Mouse (Mus musculus) heart, postnatal 0 days (tissue): Measurements from ENCODE around the gene Arhgef28. TPM values are rescaled to one million over a fixed set of nuclear protein-coding genes. Genes with fewer than 3 reads are reported as not detected.
"Not testable (repeated sequence)": the region's sequence is repeated elsewhere in the genome, so short reads cannot be mapped to it uniquely, and the experiment has no call there.

Source experiments
- ATAC-seq: fragments of 200-750 bp; cut with Nextera tagmentation; 2 replicates; pipeline ENCODE4 v1.8.0; 2017; ENCODE audit warnings: low read depth, moderate number of reproducible peaks, moderate library complexity; ENCODE audit not compliant: insufficient read depth
- DNase-seq: peaks from one replicate; pipeline ENCODE4 v3.0.0-alpha.2; 2016; ENCODE audit warnings: low spot score
- H3K27ac ChIP-seq: fragments of 300-500 bp; sonication (generic); 2 replicates; pipeline ENCODE4 v1.5.1; 2014; ENCODE audit warnings: low read depth, mild to moderate bottlenecking
- H3K27me3 ChIP-seq: fragments of 300-500 bp; sonication (generic); 2 replicates; pipeline ENCODE4 v1.6.1; 2014; ENCODE audit warnings: low read length, mixed read lengths; ENCODE audit not compliant: control insufficient read depth, insufficient read depth
- H3K36me3 ChIP-seq: fragments of 300-500 bp; sonication (generic); replicated peaks from 2 replicates; pipeline ENCODE4 v1.6.1; 2014; ENCODE audit warnings: low read length, mixed read lengths; ENCODE audit not compliant: control insufficient read depth, insufficient read depth
- H3K4me1 ChIP-seq: fragments of 300-500 bp; sonication (generic); 2 replicates; pipeline ENCODE4 v1.6.1; 2014; ENCODE audit warnings: antibody characterized with exemption; ENCODE audit not compliant: control insufficient read depth, insufficient read depth
- H3K4me2 ChIP-seq: fragments of 300-500 bp; sonication (generic); 2 replicates; pipeline ENCODE4 v1.6.1; 2014; ENCODE audit warnings: low read depth, mild to moderate bottlenecking, low read length, moderate library complexity
- H3K4me3 ChIP-seq: fragments of 300-500 bp; sonication (generic); 2 replicates; pipeline ENCODE4 v1.5.1; 2014; ENCODE audit warnings: low read depth, low read length
- H3K9ac ChIP-seq: fragments of 300-500 bp; sonication (generic); replicated peaks from 2 replicates; pipeline ENCODE4 v1.6.1; 2014; ENCODE audit warnings: low read depth, low read length, mixed read lengths
- H3K9me3 ChIP-seq: fragments of 300-500 bp; sonication (generic); replicated peaks from 2 replicates; pipeline ENCODE4 v1.6.1; 2016; ENCODE audit warnings: low read length; ENCODE audit not compliant: control insufficient read depth
- CTCF ChIP-seq: IDR thresholded peaks from 2 replicates; pipeline ENCODE4 v1.5.1; 2016; ENCODE audit warnings: antibody characterized with exemption, control low read depth, low read depth
- EP300 ChIP-seq: IDR thresholded peaks from 2 replicates; pipeline ENCODE4 v1.6.1; 2016; ENCODE audit warnings: antibody characterized with exemption, low read depth
- WGBS: fragments of 180-500 bp; shearing (Covaris S2); extraction: QIAGEN DNeasy Blood & Tissue Kit; methylation state at CpG from one replicate; pipeline ENCODE4 v1.1.7; 2014; 5-methylcytosine and 5-hydroxymethylcytosine counted together
- polyA plus RNA-seq: library from polyadenylated mRNA; unstranded; fragments of >200 nt; fragmentation: Nextera tagmentation; extraction: Ambion mirVana; gene quantifications from 2 replicates; pipeline ENCODE4 v1.2.1, GENCODE M21; 2015
- total RNA-seq: library from RNA; depleted of rRNA; stranded (reverse); fragments of >200 nt; gene quantifications from 2 replicates; pipeline ENCODE4 v1.2.3, GENCODE M21; 2014; ENCODE audit warnings: low replicate concordance

Gene Arhgef28
- total and polyA plus RNA-seq, 2 experiments from 2014 or later: 6.9 to 10.5 TPM

DNA sequence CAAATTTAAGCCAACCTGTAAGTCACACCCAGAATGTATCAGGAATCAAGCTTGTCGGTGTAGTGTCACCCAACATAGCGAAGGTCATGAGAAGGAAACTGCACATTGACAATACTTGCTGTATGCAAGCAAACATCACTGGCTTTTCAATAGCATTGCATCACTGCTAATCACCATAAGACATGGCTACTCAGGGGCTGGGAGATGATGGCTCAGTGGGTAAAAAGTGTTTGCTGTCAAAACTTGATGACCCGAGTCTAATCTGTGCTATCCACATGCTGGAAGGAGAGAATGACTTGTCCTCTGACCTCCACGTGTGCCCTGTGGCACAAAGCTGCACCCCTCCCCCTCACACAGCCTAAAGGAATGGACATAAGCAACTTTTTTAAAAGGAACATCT is 133.0 kb downstream of the Arhgef28 start:
- H3K4me1 ChIP-seq: no peaks in the 10 kb centered on the region
- no peak overlapping the region for H3K27ac ChIP-seq
- WGBS: 73% methylated on average over 4 of the region's 4 CpGs

DNA sequence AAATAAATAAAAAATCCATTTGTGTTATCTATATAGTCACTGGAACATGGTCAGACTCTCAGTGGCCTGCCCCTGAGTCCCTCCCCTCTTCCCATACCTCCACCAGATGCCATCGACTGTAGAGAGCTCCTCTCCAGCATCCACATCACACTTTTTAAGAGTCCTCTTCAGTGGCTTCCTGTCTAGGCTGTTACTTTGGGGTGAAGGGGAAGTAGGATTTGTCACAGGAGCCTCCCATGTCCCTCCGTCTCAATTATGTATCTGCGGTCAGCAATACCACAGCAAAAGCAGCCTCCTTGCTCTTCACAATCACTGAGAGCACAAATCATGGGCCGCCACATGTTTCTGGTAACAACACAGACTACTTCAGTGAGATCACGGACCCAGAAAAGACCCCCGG is 135.8 kb downstream of the Arhgef28 start:
- no peaks in the 10 kb centered on the region for H3K4me1 ChIP-seq
- WGBS: 82% methylated on average over 6 of the region's 6 CpGs
- TF ChIP-seq CTCF (no peak), EP300 (no peak)
- no peak overlapping the region for H3K27ac ChIP-seq
- H3K27me3 ChIP-seq: no peaks in the 10 kb centered on the region
- ATAC-seq: no peak
- H3K9ac ChIP-seq: no peak overlapping the region
- H3K36me3 ChIP-seq: 0 out of 2 replicates have a peak, but pooled peaks cover 5% of the 10 kb centered on the region
- no peak overlapping the region for H3K4me3 ChIP-seq
- H3K9me3 ChIP-seq: no peaks in the 10 kb centered on the region
- no peak for DNase-seq
- H3K4me2 ChIP-seq: no peak overlapping the region

More for the DNA sequence above, 133.0 kb downstream of the Arhgef28 start:
- Histone ChIP-seq H3K36me3 (0 out of 2 replicates have a peak, but pooled peaks cover 5% of the 10 kb centered on the region), H3K4me2 (no peak overlapping the region), H3K4me3 (no peak overlapping the region), H3K27me3 (no peaks in the 10 kb centered on the region), H3K9me3 (no peaks in the 10 kb centered on the region), H3K9ac (no peak overlapping the region)
- DNase-seq: no peak
- no peak for ATAC-seq
- TF ChIP-seq CTCF: no peak
- TF ChIP-seq EP300: no peak

DNA sequence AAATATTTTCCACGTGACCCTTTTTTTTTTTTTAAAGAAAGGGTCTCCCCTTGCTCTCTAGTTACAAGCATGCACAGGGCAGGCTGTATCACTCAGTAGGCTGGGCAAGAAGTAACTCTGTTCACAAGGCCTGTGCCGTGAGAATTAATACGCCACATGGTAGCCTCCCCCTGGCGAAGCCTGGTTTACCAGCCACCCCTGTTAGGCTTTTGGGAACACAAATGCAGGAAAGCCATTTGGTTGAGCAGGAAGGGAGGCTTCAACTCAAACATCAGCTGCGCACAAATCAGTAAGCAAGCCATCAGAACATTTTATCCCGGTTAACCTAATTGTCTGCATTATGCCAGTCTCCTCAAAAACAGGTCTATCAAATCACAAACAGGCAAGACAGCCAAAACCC is 136.6 kb downstream of the Arhgef28 start:
- H3K9ac ChIP-seq: no peak overlapping the region
- no peaks in the 10 kb centered on the region for H3K9me3 ChIP-seq
- no peaks in the 10 kb centered on the region for H3K4me1 ChIP-seq
- H3K27me3 ChIP-seq: no peaks in the 10 kb centered on the region
- H3K27ac ChIP-seq: no peak overlapping the region
- no peak for DNase-seq
- no peak for ATAC-seq
- H3K36me3 ChIP-seq: 0 out of 2 replicates have a peak, but pooled peaks cover 3% of the 10 kb centered on the region
- TF ChIP-seq EP300: no peak
- TF ChIP-seq CTCF: no peak
- no peak overlapping the region for H3K4me3 ChIP-seq
- no peak overlapping the region for H3K4me2 ChIP-seq
- 85% methylated on average over 6 of the region's 6 CpGs for WGBS

DNA sequence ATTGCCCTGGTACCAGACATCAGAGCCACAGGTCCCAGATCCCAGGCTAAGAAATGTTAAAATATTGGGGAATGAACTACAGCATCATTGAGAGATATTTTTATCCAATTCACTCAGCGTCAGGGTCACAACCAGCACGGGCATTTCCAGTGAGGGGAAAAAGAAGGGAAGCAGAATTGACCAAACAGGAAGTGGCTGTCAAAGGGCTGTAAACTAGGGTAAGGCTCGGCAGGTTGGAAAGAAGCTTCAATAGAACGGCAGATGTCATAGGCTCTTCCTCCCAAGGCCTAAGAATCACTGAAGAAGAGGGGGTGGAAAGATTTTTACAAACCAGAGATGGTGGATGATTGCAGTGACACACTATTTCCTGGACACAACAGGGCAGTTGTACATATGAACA is 143.4 kb downstream of the Arhgef28 start:
- Histone ChIP-seq H3K4me3 (no peak overlapping the region), H3K4me1 (no peaks in the 10 kb centered on the region), H3K9ac (no peak overlapping the region), H3K4me2 (no peak overlapping the region), H3K27me3 (no peaks in the 10 kb centered on the region), H3K27ac (no peak overlapping the region), H3K9me3 (no peaks in the 10 kb centered on the region), H3K36me3 (no peaks in the 10 kb centered on the region)
- WGBS: 48% methylated on average over 4 of the region's 4 CpGs
- TF ChIP-seq EP300 (no peak), CTCF (no peak)
- DNase-seq (no peak), ATAC-seq (no peak)

DNA sequence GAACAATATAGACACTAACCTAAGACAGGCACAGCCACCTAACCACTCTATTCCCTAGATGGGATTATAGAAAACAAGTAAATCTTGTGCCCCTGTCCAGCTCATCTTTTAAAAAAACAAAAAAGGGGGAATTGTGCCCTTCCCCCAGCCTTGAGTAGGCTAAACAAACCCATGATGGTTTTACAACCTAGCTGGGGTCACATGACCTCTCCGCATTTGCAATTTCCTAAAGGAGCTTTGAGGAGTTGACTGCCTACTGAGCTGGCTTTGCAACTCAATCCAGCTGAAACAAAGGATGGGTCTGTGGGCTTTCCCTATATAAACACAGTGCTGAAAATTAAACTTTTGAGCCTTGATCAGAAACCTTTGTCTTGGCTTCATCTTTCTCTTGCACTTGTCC is 146.1 kb downstream of the Arhgef28 start:
- H3K4me3 ChIP-seq, H3K27me3 ChIP-seq, H3K4me1 ChIP-seq, H3K9ac ChIP-seq, DNase-seq, H3K9me3 ChIP-seq, ATAC-seq, H3K27ac ChIP-seq, H3K36me3 ChIP-seq, H3K4me2 ChIP-seq: not testable (repeated sequence)
- 83% methylated on average over 1 of the region's 1 CpGs for WGBS

DNA sequence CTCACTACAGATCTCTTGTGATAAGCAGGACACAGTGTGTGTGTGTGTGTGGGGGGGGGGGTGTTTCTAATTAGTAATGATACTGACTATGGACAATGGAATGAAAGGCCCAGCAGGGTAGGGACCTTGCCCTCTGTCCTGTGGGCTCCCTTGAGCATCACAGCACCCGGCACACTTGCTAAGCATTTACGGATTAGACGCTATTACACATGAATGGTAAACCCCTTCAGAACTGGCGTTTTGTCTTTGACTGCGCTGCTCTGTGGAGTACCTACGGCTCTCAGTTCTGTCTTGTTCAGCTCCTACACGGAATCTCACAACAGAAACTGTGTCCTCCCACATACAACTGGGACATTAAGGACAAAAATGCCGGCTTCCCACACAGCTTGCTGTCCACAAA is 151.0 kb downstream of the Arhgef28 start:
- TF ChIP-seq EP300: no peak
- no peak for TF ChIP-seq CTCF
- no peak overlapping the region for H3K9ac ChIP-seq
- ATAC-seq (no peak), DNase-seq (no peak)
- WGBS: 85% methylated on average over 8 of the region's 8 CpGs
- H3K4me1 ChIP-seq: no peaks in the 10 kb centered on the region
- no peaks in the 10 kb centered on the region for H3K9me3 ChIP-seq
- H3K36me3 ChIP-seq: no peaks in the 10 kb centered on the region
- H3K27ac ChIP-seq: no peak overlapping the region
- H3K4me3 ChIP-seq: no peak overlapping the region
- no peak overlapping the region for H3K4me2 ChIP-seq
- H3K27me3 ChIP-seq: no peaks in the 10 kb centered on the region
